Mouse (Mus musculus) ES-Bruce4 (cell line): ENCODE measurements around the gene Snx33.

ENCODE experiments used
- EP300 ChIP-seq: IDR thresholded peaks from 2 replicates; pipeline ENCODE4 v1.6.1; 2011; ENCODE audit warnings: low read depth, low read length; ENCODE audit not compliant: insufficient read depth
- POLR2A ChIP-seq: IDR thresholded peaks from one replicate; pipeline ENCODE4 v1.8.1; 2011; ENCODE audit warnings: low read length; ENCODE audit not compliant: insufficient read depth

- TF ChIP-seq EP300 (no peak), POLR2A (no peak)
Observed at GRCm38 (mm10) chr9:56907549-56907948, 20.6 kb downstream of the Snx33 start.
